Mouse (Mus musculus): ENCODE data around the gene Cend1. TPM values are rescaled to one million over a fixed set of nuclear protein-coding genes. Genes with fewer than 3 reads are reported as not detected.

The Cend1 gene
- polyA plus RNA-seq, 1 experiment from 2014 or later, result not detected

DNA sequence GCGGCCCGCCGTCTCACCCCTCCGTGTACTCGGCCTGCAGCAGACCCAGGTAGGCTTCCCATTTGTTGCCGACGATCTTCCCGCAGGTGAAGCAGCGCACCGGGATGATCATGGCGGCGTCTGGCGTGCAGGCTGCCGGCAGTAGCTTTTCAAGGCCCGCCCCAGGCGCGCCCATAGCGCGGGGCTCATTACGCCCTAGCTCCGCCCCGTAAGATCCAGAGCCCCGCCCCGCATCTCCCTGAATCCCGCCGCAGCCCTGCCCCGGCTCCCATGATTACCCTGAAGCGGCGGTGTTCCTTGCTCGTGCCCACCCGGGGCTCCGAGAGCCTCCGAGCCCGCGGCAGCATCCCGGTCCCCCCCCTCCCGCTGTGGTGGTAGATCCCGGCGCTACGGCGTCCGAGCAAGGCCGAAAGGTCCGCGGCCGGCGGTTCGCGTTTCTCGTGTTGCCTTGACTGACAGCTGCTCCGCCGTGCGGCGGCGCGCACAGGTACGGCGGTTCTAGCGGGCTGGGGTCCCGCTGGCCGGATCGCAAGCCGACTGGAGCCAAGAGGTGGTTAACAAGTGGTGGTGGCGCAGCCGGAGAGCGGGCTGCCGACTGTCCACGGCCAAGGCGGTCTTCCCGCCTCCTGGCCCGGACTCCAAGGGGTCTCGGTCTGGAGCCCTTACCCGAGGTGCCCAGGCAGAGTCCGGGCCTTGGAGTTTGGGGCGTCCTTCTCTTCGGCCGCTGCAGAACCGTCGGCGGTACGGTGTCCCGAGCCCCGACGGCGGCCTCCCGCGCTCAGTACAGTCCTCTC is 45.9 kb upstream of the Cend1 start, which contains the start of the genes Polr2l and Tspan4:
TSS of gene Polr2l (minus strand) at position 122 of the 794 bp plus-strand sequence.
TSS of gene Tspan4 (plus strand) at position 230 of the 794 bp plus-strand sequence.
- Histone ChIP-seq H3K36me3 (ENCODE audit: insufficient read depth) (peaks cover 25% of the 10 kb centered on the region), H3K4me1 (ENCODE audit: insufficient read depth) (peaks cover 25% of the 10 kb centered on the region), H3K27ac (ENCODE audit: low read depth) (peak within 1 kb of the TSS; percentile 98), H3K9ac (peak within 1 kb of the TSS; percentile 75), H3K27me3 (ENCODE audit: insufficient read depth, low read length) (no peaks in the 10 kb centered on the region), H3K9me3 (ENCODE audit: low read depth, low read length) (no peaks in the 10 kb centered on the region), H3K4me3 (ENCODE audit: low read depth, low read length) (peak within 1 kb of the TSS; percentile 81), H3K4me2 (peak within 1 kb of the TSS; percentile 86)
- under 1% methylated on average over 77 of the region's 87 CpGs for WGBS
- 0 out of 2 replicates have a peak, but pooled peaks have one; percentile 11 for TF ChIP-seq CTCF (IDR thresholded peaks at IDR 0.05; ENCODE audit: low read depth)
- DNase-seq (peak; percentile 93), ATAC-seq (ENCODE audit: insufficient read depth) (peak; percentile 58)

DNA sequence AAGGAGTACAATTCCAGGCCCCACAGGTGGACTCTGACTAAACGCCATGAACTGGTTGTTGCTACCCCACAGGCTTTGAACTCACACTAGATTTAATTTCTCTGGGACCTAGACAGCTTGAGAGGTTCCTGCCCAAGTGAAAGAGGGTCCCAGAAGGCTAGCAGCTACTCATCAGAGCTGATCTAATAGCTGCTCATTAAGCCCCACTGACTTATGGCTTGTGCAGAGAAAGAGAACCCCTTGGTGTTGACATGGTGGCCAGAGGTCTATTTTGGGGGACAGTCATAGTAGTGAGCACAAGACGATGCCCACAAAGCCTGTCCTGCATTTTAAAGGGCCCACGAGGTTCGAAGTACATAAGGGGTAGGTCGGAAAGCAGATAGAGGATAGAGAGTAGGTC is 44.9 kb upstream of the Cend1 start:
- Histone ChIP-seq H3K4me1 (ENCODE audit: insufficient read depth) (peaks cover 30% of the 10 kb centered on the region), H3K27me3 (ENCODE audit: insufficient read depth, low read length) (no peaks in the 10 kb centered on the region), H3K4me3 (ENCODE audit: low read depth, low read length) (peak overlapping the region; percentile 81), H3K9ac (peak overlapping the region; percentile 75), H3K4me2 (peak overlapping the region; percentile 86), H3K36me3 (ENCODE audit: insufficient read depth) (peaks cover 36% of the 10 kb centered on the region), H3K9me3 (ENCODE audit: low read depth, low read length) (no peaks in the 10 kb centered on the region), H3K27ac (ENCODE audit: low read depth) (no peak overlapping the region)
- no peak for TF ChIP-seq CTCF (IDR thresholded peaks at IDR 0.05; ENCODE audit: low read depth)
- DNase-seq (no peak), ATAC-seq (ENCODE audit: insufficient read depth) (no peak)
- WGBS, result 7% methylated on average over 5 of the region's 5 CpGs

DNA sequence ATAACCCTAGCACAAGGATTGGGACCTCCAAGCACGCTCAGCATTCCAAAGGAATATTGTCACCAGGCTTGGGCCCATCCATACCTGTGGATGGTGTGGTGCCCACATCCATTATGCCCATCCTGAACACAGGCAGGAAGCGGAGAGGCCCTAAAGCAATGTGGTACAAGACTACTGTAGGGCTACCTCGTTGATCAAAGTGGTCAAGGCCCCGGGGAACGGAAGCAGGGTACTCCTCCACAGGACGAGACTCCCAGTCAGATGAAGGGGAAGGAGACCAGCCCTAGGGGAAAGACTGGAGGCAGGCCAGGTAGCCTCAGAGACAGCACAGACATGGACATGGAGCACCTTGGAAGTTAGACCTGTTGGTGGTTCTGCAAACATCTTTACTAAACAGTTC is 43.5 kb upstream of the Cend1 start:
- no peak overlapping the region for H3K27ac ChIP-seq (ENCODE audit: low read depth)
- H3K9me3 ChIP-seq (ENCODE audit: low read depth, low read length), result no peaks in the 10 kb centered on the region
- no peak overlapping the region for H3K4me3 ChIP-seq (ENCODE audit: low read depth, low read length)
- no peak overlapping the region for H3K9ac ChIP-seq
- H3K27me3 ChIP-seq (ENCODE audit: insufficient read depth, low read length), result no peaks in the 10 kb centered on the region
- TF ChIP-seq CTCF (IDR thresholded peaks at IDR 0.05; ENCODE audit: low read depth), result no peak
- peaks cover 39% of the 10 kb centered on the region for H3K36me3 ChIP-seq (ENCODE audit: insufficient read depth)
- 74% methylated on average over 6 of the region's 6 CpGs for WGBS
- H3K4me2 ChIP-seq, result no peak overlapping the region
- peaks cover 34% of the 10 kb centered on the region for H3K4me1 ChIP-seq (ENCODE audit: insufficient read depth)
- no peak for DNase-seq
- no peak for ATAC-seq (ENCODE audit: insufficient read depth)

DNA sequence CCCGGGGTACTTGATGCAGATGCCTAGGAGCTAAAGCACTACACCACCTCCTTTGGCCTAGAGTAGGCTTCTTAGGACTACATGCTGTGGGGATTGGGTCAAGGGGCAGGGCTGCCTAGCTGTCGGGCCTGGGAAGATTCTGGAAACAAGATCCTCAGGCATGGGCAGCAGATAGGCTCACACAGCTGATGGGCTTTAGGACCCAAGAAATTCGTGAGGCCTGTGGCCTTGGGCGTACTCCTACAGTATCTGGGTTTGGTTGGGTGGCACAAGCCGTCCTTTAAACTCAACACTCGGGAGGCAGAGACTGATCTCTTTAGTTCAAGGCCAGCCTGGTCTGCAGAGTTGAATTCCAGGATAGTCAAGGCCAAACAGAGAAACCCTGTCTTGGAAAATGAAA is 42.9 kb upstream of the Cend1 start:
- Histone ChIP-seq H3K36me3 (ENCODE audit: insufficient read depth) (peaks cover 39% of the 10 kb centered on the region), H3K9ac (no peak overlapping the region), H3K4me1 (ENCODE audit: insufficient read depth) (peaks cover 28% of the 10 kb centered on the region), H3K9me3 (ENCODE audit: low read depth, low read length) (no peaks in the 10 kb centered on the region), H3K4me2 (no peak overlapping the region), H3K4me3 (ENCODE audit: low read depth, low read length) (no peak overlapping the region), H3K27ac (ENCODE audit: low read depth) (no peak overlapping the region), H3K27me3 (ENCODE audit: insufficient read depth, low read length) (no peaks in the 10 kb centered on the region)
- no peak for TF ChIP-seq CTCF (IDR thresholded peaks at IDR 0.05; ENCODE audit: low read depth)
- ATAC-seq (ENCODE audit: insufficient read depth), result no peak
- WGBS, result 73% methylated on average over 6 of the region's 6 CpGs
- DNase-seq, result no peak

DNA sequence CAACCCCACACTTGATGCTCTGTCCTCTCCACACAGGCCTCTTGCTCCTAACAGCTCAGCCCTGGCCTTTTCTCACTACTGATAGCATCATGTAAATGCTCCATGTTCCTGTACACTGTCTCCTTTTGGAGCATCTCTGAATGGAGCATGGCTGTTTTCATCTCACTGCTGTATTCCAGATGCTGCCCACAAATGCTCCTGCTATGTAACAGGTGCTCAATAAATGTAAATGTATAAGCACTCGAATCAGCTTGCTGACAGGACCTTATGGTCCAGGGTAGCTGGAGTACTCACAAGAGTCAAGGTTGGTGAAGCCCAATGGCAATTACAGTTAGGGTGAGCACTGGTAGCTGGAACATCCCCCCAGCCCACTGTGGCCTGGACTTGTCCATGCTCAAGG is 41.9 kb upstream of the Cend1 start:
- no peak for ATAC-seq (ENCODE audit: insufficient read depth)
- Histone ChIP-seq H3K27me3 (ENCODE audit: insufficient read depth, low read length) (0 out of 2 replicates have a peak, but pooled peaks cover 4% of the 10 kb centered on the region), H3K4me3 (ENCODE audit: low read depth, low read length) (no peak overlapping the region), H3K9me3 (ENCODE audit: low read depth, low read length) (no peaks in the 10 kb centered on the region), H3K4me2 (no peak overlapping the region), H3K4me1 (ENCODE audit: insufficient read depth) (peaks cover 30% of the 10 kb centered on the region), H3K9ac (no peak overlapping the region), H3K36me3 (ENCODE audit: insufficient read depth) (peaks cover 39% of the 10 kb centered on the region), H3K27ac (ENCODE audit: low read depth) (no peak overlapping the region)
- WGBS, result 85% methylated on average over 1 of the region's 1 CpGs
- no peak for DNase-seq
- TF ChIP-seq CTCF (IDR thresholded peaks at IDR 0.05; ENCODE audit: low read depth), result no peak

DNA sequence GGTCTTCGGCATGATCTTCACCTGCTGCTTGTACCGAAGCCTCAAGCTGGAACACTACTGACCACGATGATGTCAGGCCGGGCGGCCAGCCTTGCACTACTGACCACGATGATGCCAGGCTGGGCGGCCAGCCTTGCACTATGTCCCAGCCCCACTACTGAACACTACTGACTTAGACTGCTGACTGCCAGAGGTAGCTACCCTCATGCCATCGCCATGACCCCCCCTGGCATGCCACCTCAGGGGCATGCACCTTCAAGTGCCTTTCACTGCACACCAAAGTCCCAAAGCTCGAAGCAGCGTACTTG is 41.3 kb upstream of the Cend1 start:
- H3K4me3 ChIP-seq (ENCODE audit: low read depth, low read length), result no peak overlapping the region
- no peak for ATAC-seq (ENCODE audit: insufficient read depth)
- H3K4me2 ChIP-seq, result no peak overlapping the region
- H3K4me1 ChIP-seq (ENCODE audit: insufficient read depth), result peaks cover 30% of the 10 kb centered on the region
- WGBS, result 88% methylated on average over 10 of the region's 10 CpGs
- no peak overlapping the region for H3K27ac ChIP-seq (ENCODE audit: low read depth)
- no peak for DNase-seq
- H3K9ac ChIP-seq, result no peak overlapping the region
- TF ChIP-seq CTCF (IDR thresholded peaks at IDR 0.05; ENCODE audit: low read depth), result no peak
- H3K36me3 ChIP-seq (ENCODE audit: insufficient read depth), result peaks cover 39% of the 10 kb centered on the region
- no peaks in the 10 kb centered on the region for H3K9me3 ChIP-seq (ENCODE audit: low read depth, low read length)
- H3K27me3 ChIP-seq (ENCODE audit: insufficient read depth, low read length), result peaks cover 9% of the 10 kb centered on the region; the same call in 1 of the 2 replicates

DNA sequence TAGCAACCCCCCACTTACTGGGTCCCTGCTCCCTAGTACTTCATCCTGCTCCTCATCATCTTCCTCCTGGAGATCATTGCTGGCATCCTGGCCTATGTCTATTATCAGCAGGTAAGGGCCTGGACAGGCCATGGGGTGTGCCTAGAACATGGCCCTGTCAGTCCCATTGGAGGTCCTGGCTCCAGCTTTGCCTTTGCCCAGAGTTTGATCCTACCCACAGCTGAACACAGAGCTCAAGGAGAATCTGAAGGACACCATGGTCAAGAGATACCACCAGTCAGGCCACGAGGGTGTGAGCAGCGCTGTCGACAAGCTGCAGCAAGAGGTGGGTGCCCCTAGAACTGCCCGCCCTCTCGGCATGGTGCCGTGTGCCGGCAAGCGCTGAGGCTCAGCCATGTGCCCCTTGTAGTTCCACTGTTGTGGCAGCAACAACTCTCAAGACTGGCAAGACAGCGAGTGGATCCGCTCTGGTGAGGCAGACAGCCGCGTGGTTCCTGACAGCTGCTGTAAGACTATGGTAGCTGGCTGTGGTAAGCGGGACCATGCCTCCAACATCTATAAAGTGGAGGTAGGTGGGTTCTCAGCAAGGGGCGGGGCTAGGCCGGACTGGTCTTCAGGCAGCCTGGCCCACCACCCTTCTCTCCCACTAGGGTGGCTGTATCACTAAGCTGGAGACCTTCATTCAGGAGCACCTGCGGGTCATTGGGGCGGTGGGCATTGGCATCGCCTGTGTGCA is 40.8 kb upstream of the Cend1 start:
- no peak for ATAC-seq (ENCODE audit: insufficient read depth)
- Histone ChIP-seq H3K27ac (ENCODE audit: low read depth) (no peak overlapping the region), H3K9me3 (ENCODE audit: low read depth, low read length) (no peaks in the 10 kb centered on the region), H3K4me1 (ENCODE audit: insufficient read depth) (peaks cover 30% of the 10 kb centered on the region), H3K36me3 (ENCODE audit: insufficient read depth) (peaks cover 39% of the 10 kb centered on the region), H3K4me3 (ENCODE audit: low read depth, low read length) (peak overlapping the region; percentile 2; the same call in 1 of the 2 replicates), H3K27me3 (ENCODE audit: insufficient read depth, low read length) (peaks cover 14% of the 10 kb centered on the region; the same call in 1 of the 2 replicates), H3K4me2 (peak overlapping the region; percentile 95; the same call in 1 of the 2 replicates), H3K9ac (no peak overlapping the region)
- 87% methylated on average over 18 of the region's 18 CpGs for whole genome bisulfite sequencing
- DNase-seq, result no peak
- no peak for TF ChIP-seq CTCF (IDR thresholded peaks at IDR 0.05; ENCODE audit: low read depth)
